Mouse (Mus musculus) stomach, postnatal 0 days (tissue): Measurements from ENCODE around the gene Misp.

Source experiments
- CTCF ChIP-seq: IDR thresholded peaks from 2 replicates; pipeline ENCODE4 v1.5.1; 2016; ENCODE audit warnings: antibody characterized with exemption, low read depth, mild to moderate bottlenecking, moderate library complexity
- EP300 ChIP-seq: optimal IDR thresholded peaks from 2 replicates; pipeline ENCODE3; 2016; ENCODE audit warnings: antibody characterized with exemption

GRCm38 (mm10) chr10:79857452-79857811, 36.6 kb downstream of the Misp start:
- TF ChIP-seq CTCF (no peak), EP300 (no peak)
